Mouse (Mus musculus): ENCODE measurements around the gene Ncaph2.

The Ncaph2 gene

GRCm38 (mm10) chr15:89343325-89343724 lies 12.2 kb upstream of the Ncaph2 start:
- no peak for DNase-seq

GRCm38 (mm10) chr15:89350447-89350846 lies 5.1 kb upstream of the Ncaph2 start:
- no peak for DNase-seq

- no peak for DNase-seq
Observed at GRCm38 (mm10) chr15:89351302-89351701, 4.2 kb upstream of the Ncaph2 start.

GRCm38 (mm10) chr15:89352054-89352453 lies 3.5 kb upstream of the Ncaph2 start:
- DNase-seq = no peak

GRCm38 (mm10) chr15:89352795-89353194 lies 2.7 kb upstream of the Ncaph2 start:
- DNase-seq = no peak

- DNase-seq = no peak
Observed at GRCm38 (mm10) chr15:89353837-89354236, 1.7 kb upstream of the Ncaph2 start.

GRCm38 (mm10) chr15:89354455-89354854 lies 1.1 kb upstream of the Ncaph2 start:
- no peak for DNase-seq

- DNase-seq = no peak
Observed at GRCm38 (mm10) chr15:89356372-89356771, 853 bp downstream of the Ncaph2 start.

- DNase-seq = no peak
Observed at GRCm38 (mm10) chr15:89358784-89359183, 3.3 kb downstream of the Ncaph2 start.

GRCm38 (mm10) chr15:89363051-89363450 lies 7.5 kb downstream of the Ncaph2 start:
- DNase-seq = no peak

- DNase-seq = peak; percentile 88 to 90
Observed at GRCm38 (mm10) chr15:89365141-89365551, 9.6 kb downstream of the Ncaph2 start.

- peak in 1 of 2 experiments; percentile 12 for DNase-seq
Observed at GRCm38 (mm10) chr15:89372068-89372467, 16.5 kb downstream of the Ncaph2 start.

GRCm38 (mm10) chr15:89372536-89372935 lies 17.0 kb downstream of the Ncaph2 start:
- peak in 1 of 2 experiments; percentile 8 for DNase-seq

- DNase-seq = peak; percentile 79 to 83
Observed at GRCm38 (mm10) chr15:89373027-89373761, 17.7 kb downstream of the Ncaph2 start.

- DNase-seq = peak; percentile 96 to 98
Observed at GRCm38 (mm10) chr15:89373762-89374248, 18.3 kb downstream of the Ncaph2 start, which contains the start of gene Sco2. Gene Sco2 (minus strand): TSS chr15:89373846.

GRCm38 (mm10) chr15:89374340-89374739 lies 18.8 kb downstream of the Ncaph2 start:
- peak in 1 of 2 experiments; percentile 5 for DNase-seq

GRCm38 (mm10) chr15:89374801-89375534 lies 19.4 kb downstream of the Ncaph2 start:
- peak in 1 of 2 experiments; percentile 14 for DNase-seq

GRCm38 (mm10) chr15:89376040-89376439 lies 20.5 kb downstream of the Ncaph2 start:
- peak in 1 of 2 experiments; percentile 14 for DNase-seq

- DNase-seq = peak in 1 of 2 experiments; percentile 8
Observed at GRCm38 (mm10) chr15:89376957-89377356, 21.4 kb downstream of the Ncaph2 start, which contains the start of gene Tymp. Gene Tymp (minus strand): TSS chr15:89377039.

- DNase-seq = peak in 1 of 2 experiments; percentile 11
Observed at GRCm38 (mm10) chr15:89377362-89377761, 21.8 kb downstream of the Ncaph2 start.

- DNase-seq = peak in 1 of 2 experiments; percentile 50
Observed at GRCm38 (mm10) chr15:89377938-89378828, 22.7 kb downstream of the Ncaph2 start.

- peak; percentile 84 to 88 for DNase-seq
Observed at GRCm38 (mm10) chr15:89378831-89379401, 23.4 kb downstream of the Ncaph2 start, which contains the start of gene Odf3b. Gene Odf3b (minus strand): TSS chr15:89379282.
